Mouse (Mus musculus) hindbrain, embryonic 12.5 days (tissue): ENCODE data around the gene Tmem88. TPM values are rescaled to one million over a fixed set of nuclear protein-coding genes. Genes with fewer than 3 reads are reported as not detected.

Experiments
- ATAC-seq: fragments of 200-750 bp; cut with Nextera tagmentation; 2 replicates; pipeline ENCODE4 v1.8.0; 2017; ENCODE audit warnings: moderate TSS enrichment; ENCODE audit not compliant: low FRiP score
- H3K27ac ChIP-seq: fragments of 300-500 bp; sonication (generic); 2 replicates; pipeline ENCODE4 v1.5.1; 2016; ENCODE audit warnings: mild to moderate bottlenecking
- H3K27me3 ChIP-seq: fragments of 300-500 bp; sonication (generic); 2 replicates; pipeline ENCODE4 v1.6.1; 2016; ENCODE audit warnings: mild to moderate bottlenecking
- H3K36me3 ChIP-seq: fragments of 300-500 bp; sonication (generic); 2 replicates; pipeline ENCODE4 v1.6.1; 2016; ENCODE audit warnings: mild to moderate bottlenecking
- H3K4me1 ChIP-seq: fragments of 300-500 bp; sonication (generic); 2 replicates; pipeline ENCODE4 v1.6.1; 2016
- H3K4me2 ChIP-seq: fragments of 300-500 bp; sonication (generic); replicated peaks from 2 replicates; pipeline ENCODE4 v1.6.1; 2016; ENCODE audit warnings: mild to moderate bottlenecking
- H3K4me3 ChIP-seq: fragments of 300-500 bp; sonication (generic); 2 replicates; pipeline ENCODE4 v1.5.1; 2016; ENCODE audit warnings: mild to moderate bottlenecking
- H3K9ac ChIP-seq: fragments of 300-500 bp; sonication (generic); 2 replicates; pipeline ENCODE4 v1.6.1; 2016; ENCODE audit warnings: mild to moderate bottlenecking, moderate library complexity
- H3K9me3 ChIP-seq: fragments of 300-500 bp; sonication (generic); replicated peaks from 2 replicates; pipeline ENCODE4 v1.6.1; 2016; ENCODE audit warnings: mild to moderate bottlenecking
- WGBS: fragments of 180-500 bp; shearing (Covaris S2); methylation state at CpG from one replicate; pipeline ENCODE4 v1.1.7; 2016; 5-methylcytosine and 5-hydroxymethylcytosine counted together
- polyA plus RNA-seq: library from polyadenylated mRNA; unstranded; fragments of >200 nt; fragmentation: Nextera tagmentation; extraction: Ambion mirVana; gene quantifications from 2 replicates; pipeline ENCODE4 v1.2.1, GENCODE M21; 2016

Tmem88 gene
- polyA plus RNA-seq, 1 experiment from 2014 or later: 14.8 TPM

DNA sequence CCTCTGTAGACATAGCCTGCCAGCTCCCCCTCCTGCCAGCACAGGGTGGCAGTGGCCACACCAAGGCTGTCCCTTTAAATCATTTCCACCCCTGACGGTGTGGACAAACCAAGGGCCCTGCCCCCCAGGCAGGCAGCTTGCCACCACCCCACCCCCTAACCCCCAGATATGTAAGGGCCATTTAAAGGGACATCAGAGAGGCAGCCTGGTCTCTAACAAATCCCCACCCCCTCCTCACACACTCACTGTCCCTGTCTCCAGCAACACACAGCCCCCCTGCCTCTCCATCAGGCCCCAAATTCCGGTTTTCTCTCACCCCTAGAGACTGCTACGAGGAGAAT lies 17.3 kb upstream of the Tmem88 start:
- WGBS: 2% methylated on average over 3 of the region's 3 CpGs
- peak overlapping the region; percentile 99 for H3K27ac ChIP-seq
- peaks cover 7% of the 10 kb centered on the region; the same call in 1 of the 2 replicates for H3K36me3 ChIP-seq
- H3K4me2 ChIP-seq: peak overlapping the region; percentile 99
- H3K9ac ChIP-seq: peak overlapping the region; percentile 95
- peak; percentile 16; the same call in 1 of the 2 replicates for ATAC-seq
- peak overlapping the region; percentile 63 for H3K4me3 ChIP-seq
- H3K27me3 ChIP-seq: peaks cover 2% of the 10 kb centered on the region; the same call in 1 of the 2 replicates
- H3K9me3 ChIP-seq: no peaks in the 10 kb centered on the region
- peaks cover 73% of the 10 kb centered on the region for H3K4me1 ChIP-seq

DNA sequence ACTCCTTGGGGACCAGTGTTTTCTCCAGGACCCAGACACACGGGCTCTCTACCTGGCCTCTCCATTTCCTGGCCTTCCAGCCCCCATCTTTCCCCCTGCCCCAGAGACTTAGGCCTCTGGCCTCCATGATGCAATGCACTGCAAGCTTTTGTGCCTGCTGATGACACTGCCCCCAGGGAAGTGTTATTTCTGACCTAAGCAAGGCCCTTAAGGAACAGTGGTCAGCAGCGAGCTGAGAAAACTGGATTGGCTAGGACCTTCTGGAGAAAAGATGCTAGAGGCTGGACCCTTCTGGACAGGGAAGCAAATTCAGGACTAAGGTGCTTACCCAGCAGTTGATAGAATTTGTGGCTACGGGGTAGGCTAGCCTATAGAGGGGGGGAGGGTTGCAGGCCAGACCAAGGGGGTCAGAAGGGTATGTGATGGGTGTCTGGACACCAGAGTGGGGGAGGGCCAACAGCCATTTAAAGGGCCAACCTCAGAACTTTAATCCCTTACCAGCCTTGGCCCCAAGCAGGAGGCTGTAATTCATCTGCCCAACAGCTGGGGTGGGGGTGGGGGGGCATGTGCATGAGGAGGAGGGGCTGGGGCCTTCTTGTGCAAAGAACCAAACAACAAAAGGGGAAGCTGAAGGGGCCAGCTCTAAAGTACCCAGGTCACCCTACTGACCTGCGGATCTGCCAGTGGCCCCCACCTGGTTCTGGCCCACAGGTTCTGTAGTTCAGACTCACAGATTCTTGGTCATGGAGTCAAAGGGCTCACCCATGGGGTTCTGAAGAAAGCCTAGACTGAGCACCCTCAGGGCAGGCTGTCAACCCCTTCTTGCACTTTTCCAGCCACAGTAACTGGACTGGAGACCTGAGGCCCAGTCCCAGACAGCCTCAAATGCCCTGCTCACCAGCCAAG lies 16.6 kb upstream of the Tmem88 start:
- Histone ChIP-seq H3K27me3 (no peaks in the 10 kb centered on the region), H3K4me3 (peak overlapping the region; percentile 63), H3K4me2 (peak overlapping the region; percentile 99), H3K9ac (peak overlapping the region; percentile 95), H3K36me3 (peaks cover 7% of the 10 kb centered on the region; the same call in 1 of the 2 replicates), H3K9me3 (no peaks in the 10 kb centered on the region), H3K27ac (peak overlapping the region; percentile 99), H3K4me1 (peaks cover 67% of the 10 kb centered on the region)
- no peak for ATAC-seq
- 11% methylated on average over 4 of the region's 4 CpGs for WGBS

DNA sequence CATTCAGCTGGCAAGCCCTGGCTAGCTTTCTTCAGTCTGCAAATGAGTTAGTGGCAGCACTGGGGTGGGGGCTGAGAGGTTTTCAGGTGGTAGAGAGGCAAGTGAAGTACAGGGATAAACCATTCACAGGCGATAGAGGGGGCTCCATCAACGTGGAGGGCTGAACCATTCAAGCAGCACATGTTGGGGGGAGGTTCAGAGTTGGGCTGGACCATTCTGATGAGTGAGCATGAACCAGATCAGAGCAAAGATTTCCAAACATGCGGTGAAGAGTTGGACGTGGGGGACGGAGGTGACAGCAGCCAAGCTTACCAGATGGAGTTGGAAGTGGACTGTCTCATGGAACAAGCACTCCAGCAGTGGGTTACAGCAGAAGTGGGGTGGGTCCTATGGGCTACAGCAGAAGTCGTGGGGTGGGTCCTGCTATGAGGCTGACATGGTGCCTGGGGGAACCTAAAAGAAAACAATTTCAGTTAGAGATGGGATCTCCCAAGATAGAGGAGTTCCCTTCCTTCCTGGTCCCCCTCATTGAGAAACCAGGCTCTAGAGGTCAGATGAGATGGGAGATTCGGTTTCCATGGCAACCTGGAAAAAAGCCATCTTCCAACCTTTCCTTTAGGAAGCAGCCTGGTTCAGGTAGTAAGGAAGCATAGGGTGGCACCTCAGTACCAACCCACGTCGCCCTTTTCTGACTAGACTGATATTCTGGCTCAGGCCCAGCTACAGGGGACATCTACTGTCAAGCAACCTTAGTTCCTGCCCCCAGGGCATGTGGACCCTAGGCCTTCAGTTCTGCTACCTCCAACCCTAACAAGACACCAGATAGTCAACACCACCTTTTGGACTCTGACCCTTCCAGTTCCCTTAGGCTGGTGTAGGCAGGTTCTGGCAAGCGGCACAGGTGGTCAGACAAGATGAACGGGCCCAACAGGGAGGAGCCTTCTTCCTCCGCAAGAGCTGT lies 15.5 kb upstream of the Tmem88 start, which contains the start of gene Kdm6b:
Kdm6b (minus strand) TSS at position 455 of the 961 bp plus-strand sequence.
- Histone ChIP-seq H3K4me3 (peak within 1 kb of the TSS; percentile 63), H3K9ac (peak within 1 kb of the TSS; percentile 95), H3K27me3 (no peaks in the 10 kb centered on the region), H3K9me3 (no peaks in the 10 kb centered on the region), H3K4me1 (peaks cover 67% of the 10 kb centered on the region), H3K4me2 (peak within 1 kb of the TSS; percentile 99), H3K36me3 (peaks cover 7% of the 10 kb centered on the region; the same call in 1 of the 2 replicates), H3K27ac (peak within 1 kb of the TSS; percentile 99)
- ATAC-seq: no peak
- WGBS: 38% methylated on average over 12 of the region's 12 CpGs

DNA sequence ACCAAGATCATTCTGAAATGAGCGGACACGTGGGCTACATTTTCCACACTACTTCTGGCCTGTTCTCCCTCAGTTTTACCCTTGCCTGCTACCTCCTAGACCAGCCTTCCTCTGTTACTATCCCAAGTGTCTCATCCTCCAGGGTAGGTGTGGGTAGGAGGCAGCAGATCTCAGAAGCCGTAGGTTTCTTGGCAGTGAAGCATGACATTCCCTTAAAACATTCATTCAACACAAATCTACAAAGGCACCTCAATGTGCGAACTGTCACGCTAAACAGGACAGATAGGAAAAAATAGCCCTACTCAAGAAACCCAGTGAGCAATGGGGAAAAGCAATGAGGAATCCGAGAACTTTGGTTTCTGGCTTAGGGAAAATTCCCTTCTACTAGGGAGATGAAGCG lies 14.5 kb upstream of the Tmem88 start:
- H3K36me3 ChIP-seq: peaks cover 13% of the 10 kb centered on the region
- H3K4me2 ChIP-seq: peak overlapping the region; percentile 99
- no peaks in the 10 kb centered on the region for H3K27me3 ChIP-seq
- peak overlapping the region; percentile 95 for H3K9ac ChIP-seq
- H3K4me1 ChIP-seq: peaks cover 67% of the 10 kb centered on the region
- no peaks in the 10 kb centered on the region for H3K9me3 ChIP-seq
- peak overlapping the region; percentile 63 for H3K4me3 ChIP-seq
- no peak for ATAC-seq
- peak overlapping the region; percentile 99 for H3K27ac ChIP-seq
- WGBS: 62% methylated on average over 7 of the region's 7 CpGs

DNA sequence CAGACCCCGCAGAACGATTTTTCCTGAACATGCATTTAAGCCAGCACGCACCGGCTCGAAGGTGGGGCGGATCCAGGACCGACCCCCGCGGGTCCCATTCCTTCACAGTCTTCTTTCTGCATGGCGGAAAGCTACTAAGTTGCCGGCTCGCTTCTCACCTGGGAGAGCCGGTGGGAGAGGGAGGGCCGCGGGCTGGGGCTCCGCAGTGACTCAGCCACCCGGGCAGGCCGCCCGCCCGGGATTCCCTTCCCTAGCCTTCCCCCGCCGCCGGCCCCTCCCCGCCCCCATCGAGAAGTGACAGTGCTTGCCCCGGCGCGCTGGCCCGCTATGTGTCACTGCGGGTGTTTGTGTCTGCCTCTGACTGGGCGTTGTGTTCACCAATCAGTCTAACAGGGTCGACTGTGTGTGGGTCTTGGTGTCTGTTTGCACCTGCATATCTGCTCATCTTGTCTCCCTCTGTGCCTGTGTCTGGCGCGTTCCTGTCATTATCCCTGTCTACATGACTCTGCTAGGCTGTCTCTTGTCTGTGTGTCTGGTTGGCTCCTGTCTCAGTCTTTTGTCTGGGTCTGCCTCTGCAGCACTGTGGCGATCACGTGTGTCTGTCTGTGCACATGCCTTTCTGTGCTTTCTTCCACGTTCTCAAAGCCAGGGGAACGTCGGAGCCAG lies 13.6 kb upstream of the Tmem88 start:
- Histone ChIP-seq H3K4me3 (peak overlapping the region; percentile 63), H3K36me3 (peaks cover 22% of the 10 kb centered on the region), H3K9me3 (no peaks in the 10 kb centered on the region), H3K9ac (peak overlapping the region; percentile 95), H3K4me2 (peak overlapping the region; percentile 99), H3K27me3 (no peaks in the 10 kb centered on the region), H3K27ac (peak overlapping the region; percentile 99), H3K4me1 (peaks cover 59% of the 10 kb centered on the region)
- under 1% methylated on average over 36 of the region's 39 CpGs for whole genome bisulfite sequencing
- no peak for ATAC-seq

DNA sequence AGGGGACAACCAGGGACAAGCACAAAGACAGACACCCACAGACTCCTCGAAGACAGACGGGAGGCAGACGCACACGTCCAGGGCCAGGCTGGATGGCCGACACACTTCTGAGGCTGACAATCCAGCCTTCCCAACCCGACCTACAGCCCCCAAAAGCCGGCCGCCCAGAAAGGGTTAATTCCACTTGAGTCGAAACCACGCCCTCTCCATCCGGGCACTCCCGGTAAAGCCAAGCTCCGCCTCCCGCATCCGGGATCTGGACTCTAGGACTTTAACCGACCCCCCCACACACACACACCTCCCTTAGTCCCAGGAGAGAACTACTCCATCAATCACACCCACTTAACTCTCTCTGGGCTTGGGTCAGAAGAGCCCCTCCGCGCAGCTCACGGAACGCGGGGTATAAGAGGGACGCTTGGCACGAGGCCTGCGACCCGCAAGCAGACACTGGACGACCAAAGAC lies 13.1 kb upstream of the Tmem88 start:
- peak; percentile 57 for ATAC-seq
- Histone ChIP-seq H3K4me3 (peak overlapping the region; percentile 63), H3K27me3 (no peaks in the 10 kb centered on the region), H3K9ac (peak overlapping the region; percentile 95), H3K27ac (peak overlapping the region; percentile 99), H3K4me1 (peaks cover 57% of the 10 kb centered on the region), H3K36me3 (peaks cover 27% of the 10 kb centered on the region), H3K9me3 (no peaks in the 10 kb centered on the region), H3K4me2 (peak overlapping the region; percentile 99)
- under 1% methylated on average over 26 of the region's 26 CpGs for WGBS

DNA sequence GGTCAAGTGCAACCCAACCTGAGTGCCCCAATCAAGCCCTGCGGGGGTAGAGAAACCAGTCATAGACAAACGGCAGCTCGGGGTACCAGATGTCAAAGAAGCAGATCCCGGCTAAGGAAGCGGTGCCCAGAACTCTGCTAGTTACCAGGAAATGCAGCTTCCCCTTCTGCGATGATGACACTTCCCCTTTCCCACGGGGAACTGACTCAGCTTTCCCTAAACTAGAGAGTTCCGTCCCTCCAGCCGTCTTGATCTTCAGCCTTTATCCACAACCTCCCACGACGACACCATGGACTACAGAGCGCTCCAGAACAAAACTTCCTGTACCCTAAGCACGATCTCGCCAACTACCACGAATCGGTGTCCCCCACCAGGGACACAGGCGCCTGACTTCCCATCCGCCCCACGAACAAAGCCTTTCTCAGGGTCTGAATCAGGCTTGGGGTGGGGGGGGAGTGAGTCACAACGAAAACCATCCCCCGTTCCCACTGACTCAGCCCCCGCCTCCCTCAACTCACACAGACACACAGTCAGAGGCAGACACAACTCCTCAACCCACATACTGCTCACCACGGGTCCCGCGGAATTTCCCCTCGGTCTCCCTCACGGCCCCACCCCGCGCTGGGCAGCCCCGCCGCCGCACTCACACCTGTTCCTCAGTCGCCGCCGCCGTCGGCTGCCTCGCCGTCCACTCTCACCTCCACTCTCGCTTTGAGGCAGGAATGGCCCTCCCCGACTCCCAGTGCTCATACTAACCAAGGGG lies 12.5 kb upstream of the Tmem88 start:
- peak overlapping the region; percentile 99 for H3K4me2 ChIP-seq
- peak overlapping the region; percentile 95 for H3K9ac ChIP-seq
- H3K27me3 ChIP-seq: no peaks in the 10 kb centered on the region
- 0 out of 2 replicates have a peak, but pooled peaks have one; percentile 2 for ATAC-seq
- H3K4me3 ChIP-seq: peak overlapping the region; percentile 63
- H3K4me1 ChIP-seq: peaks cover 57% of the 10 kb centered on the region
- WGBS: under 1% methylated on average over 39 of the region's 41 CpGs
- peaks cover 34% of the 10 kb centered on the region for H3K36me3 ChIP-seq
- no peaks in the 10 kb centered on the region for H3K9me3 ChIP-seq
- peak overlapping the region; percentile 99 for H3K27ac ChIP-seq

DNA sequence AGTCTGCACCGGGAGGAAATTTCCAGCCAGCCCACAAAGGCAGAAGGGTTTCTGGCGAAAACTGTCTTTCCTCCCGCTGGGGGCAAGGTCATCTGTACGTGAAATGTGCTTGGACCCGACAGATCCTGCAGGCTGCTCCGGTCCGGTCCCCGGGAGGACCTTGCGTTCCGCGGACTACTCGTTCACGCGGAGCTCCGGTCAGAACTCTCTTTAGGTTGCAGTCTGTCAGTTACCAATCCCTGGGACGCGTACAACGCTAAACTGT lies 11.9 kb upstream of the Tmem88 start:
- 0% methylated on average over 18 of the region's 18 CpGs for WGBS

DNA sequence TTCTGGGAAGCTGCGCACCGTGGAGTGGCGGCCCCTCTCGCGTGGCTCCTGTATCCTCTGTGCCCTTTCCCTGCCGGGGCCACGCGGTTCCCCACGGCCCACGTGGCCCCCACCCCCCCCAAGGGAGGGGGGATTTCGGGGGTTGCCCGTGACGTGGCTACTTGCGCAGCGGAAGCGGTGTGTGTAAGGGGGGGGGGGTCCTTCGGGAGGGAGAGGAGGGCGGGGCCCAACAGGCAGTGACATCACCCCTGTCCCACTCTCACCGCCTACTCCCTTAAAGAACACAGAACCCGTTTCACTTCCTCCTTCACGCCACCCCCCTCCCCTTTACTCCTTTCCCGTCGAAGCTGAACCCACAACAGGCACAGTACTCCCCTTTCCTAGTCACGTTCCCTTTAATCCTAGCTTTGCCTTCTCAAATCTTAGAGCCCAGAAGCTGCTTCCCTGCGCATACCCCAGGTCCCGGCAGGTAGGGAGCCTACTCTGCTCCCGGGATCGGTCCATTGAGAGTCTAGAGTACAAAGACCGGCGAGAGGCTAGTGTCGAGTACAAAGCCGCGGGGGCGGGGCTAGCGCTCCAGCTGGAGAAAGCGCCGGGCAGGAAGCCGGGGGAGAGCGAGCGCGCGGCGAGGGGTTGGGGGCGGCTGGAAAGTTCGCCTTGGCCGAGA lies 11.5 kb upstream of the Tmem88 start:
- Histone ChIP-seq H3K9me3 (no peaks in the 10 kb centered on the region), H3K4me3 (peak overlapping the region; percentile 63), H3K4me2 (peak overlapping the region; percentile 99), H3K4me1 (peaks cover 50% of the 10 kb centered on the region), H3K27ac (peak overlapping the region; percentile 99), H3K9ac (peak overlapping the region; percentile 95), H3K36me3 (peaks cover 43% of the 10 kb centered on the region), H3K27me3 (no peaks in the 10 kb centered on the region)
- under 1% methylated on average over 36 of the region's 46 CpGs for WGBS
- peak; percentile 32 for ATAC-seq

More for the DNA sequence above, 11.9 kb upstream of the Tmem88 start:
- Histone ChIP-seq H3K27ac (peak overlapping the region; percentile 99), H3K4me3 (peak overlapping the region; percentile 63), H3K4me2 (peak overlapping the region; percentile 99), H3K27me3 (no peaks in the 10 kb centered on the region), H3K4me1 (peaks cover 55% of the 10 kb centered on the region), H3K9ac (peak overlapping the region; percentile 95), H3K36me3 (peaks cover 39% of the 10 kb centered on the region), H3K9me3 (no peaks in the 10 kb centered on the region)
- no peak for ATAC-seq

DNA sequence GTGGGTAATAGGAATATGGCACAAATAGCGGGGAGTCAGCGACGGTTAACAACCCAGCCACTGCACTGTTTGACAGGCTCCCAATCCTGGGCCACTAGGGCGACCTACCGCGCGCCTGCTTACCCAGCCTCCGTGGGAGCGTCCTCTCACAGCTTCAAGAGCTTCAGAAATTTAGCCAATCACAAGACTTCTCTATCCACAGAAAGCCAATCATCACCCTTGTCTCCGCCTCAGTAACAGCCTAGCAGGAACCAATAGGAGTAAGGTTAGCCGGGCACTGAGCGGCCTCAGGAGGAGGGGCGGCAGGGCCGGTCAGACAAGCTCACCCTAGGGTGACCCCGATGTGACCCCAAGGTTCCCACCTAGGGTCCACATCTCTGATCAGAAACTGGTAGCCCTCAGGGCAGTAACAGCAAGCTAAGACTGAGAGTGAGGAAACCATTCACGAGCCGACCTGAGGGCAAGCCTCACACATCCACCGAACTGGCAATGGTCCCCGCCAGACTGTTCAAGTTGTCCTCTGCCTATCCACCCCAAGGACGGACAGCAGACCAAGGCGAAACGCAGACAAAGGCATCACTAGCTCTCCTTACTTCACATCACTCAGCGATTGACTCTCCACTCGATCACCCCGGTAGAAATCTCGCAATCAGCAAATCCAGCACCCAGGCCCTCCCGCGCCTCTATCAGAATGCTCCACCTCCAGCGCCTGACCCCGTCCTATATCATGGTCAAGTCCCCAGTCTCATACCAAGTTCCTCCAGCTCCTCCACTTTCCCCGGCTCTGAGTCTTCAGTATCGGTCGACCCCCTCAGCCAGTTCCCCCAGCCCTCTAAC lies 10.7 kb upstream of the Tmem88 start:
- Histone ChIP-seq H3K36me3 (peaks cover 51% of the 10 kb centered on the region), H3K9me3 (no peaks in the 10 kb centered on the region), H3K27me3 (no peaks in the 10 kb centered on the region), H3K27ac (peak overlapping the region; percentile 99), H3K4me1 (peaks cover 43% of the 10 kb centered on the region), H3K4me2 (peak overlapping the region; percentile 99), H3K4me3 (peak overlapping the region; percentile 63), H3K9ac (peak overlapping the region; percentile 95)
- under 1% methylated on average over 33 of the region's 33 CpGs for WGBS
- ATAC-seq: peak; percentile 64
